Mouse (Mus musculus) embryo, embryonic 11.5 days (tissue): ENCODE data around the gene Pbdc1.
"Not testable (repeated sequence)": the region's sequence is repeated elsewhere in the genome, so short reads cannot be mapped to it uniquely, and the experiment has no call there.

Experiments
- DNase-seq: peaks from one replicate; pipeline ENCODE4 v3.0.0-alpha.2; 2012; ENCODE audit warnings: low read depth, low spot score

Gene Pbdc1

DNA sequence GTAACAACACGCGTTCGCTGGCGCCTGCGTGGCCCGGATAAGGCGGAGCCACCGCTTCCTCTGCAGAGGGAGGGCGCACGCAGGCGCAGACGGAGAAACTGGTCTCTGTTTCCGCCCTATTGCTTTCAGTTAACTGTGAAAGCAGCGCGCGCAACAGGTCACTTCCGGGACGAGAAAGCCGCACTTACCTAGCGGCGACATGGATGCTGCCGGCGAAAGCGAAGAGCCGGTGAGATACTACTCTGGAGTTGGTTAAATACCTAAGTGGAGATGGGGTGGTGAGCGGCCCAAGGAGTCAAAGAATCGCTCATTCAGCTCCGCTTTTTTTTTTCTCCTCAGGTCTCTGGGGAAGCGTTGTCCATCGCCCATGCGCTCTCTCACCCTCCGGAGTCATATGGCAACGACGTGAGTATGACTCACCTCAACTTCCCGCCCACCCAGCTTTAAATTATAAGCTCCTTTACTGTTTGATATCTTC is at the start of gene Pbdc1:
Gene Pbdc1, plus strand, starts transcription at position 142 of the 478 bp plus-strand sequence.
- DNase-seq = peak; percentile 89

DNA sequence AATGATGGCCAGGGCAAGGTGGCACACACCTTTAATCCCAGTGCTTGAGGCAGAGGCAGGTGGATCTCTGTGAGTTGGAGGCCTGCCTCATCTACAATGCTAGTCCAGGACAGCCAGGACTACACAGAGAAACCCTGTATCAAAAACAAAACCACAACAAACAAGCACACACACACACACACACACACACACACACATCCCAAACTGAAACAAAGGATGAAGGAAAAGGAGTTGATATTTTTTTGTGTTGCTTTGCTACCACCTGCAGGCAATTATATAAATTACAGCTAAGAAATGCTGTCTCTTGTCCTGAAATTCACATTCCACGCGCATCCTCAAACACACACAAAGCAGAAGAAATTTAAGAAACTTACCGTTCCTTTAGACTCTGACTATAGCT is 41.9 kb upstream of the Pbdc1 start:
- no peak for DNase-seq

DNA sequence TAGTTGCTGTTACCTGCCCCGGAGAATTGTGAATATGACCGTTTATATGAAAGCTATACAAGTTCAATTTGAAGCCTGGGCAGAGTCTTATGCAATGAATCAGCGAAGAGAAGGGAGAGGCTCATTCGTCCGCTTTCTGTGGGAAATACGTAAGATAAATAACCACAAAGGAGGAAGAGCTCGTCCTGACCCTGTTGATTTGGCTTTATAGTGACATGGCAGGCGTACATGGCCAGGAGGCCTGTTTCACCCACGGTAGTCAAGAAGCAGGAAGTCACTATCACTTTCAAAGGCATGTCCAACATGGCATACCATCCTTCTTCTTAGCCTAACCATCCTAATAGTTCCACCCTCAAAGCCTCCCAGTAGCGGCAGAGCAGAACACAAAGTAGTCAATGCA is 15.3 kb upstream of the Pbdc1 start:
- DNase-seq = no peak

DNA sequence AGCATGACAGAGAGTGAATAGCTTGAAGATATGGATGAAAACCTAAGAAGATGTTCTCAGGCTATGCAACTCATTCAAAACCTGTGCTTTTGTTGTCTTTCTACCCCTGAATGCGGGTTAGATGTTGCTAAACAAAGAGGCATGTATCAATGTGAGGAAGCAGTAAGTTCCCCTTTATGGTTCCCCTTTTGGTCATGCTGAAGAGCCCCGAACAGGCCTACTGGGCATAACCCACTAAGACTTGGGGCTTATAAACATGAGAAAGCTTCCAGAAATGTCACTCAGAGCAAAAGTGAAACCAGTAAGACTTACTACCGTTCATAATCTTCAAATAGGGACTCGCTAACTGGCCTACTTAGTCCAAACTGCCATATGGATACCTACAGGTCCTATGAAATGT is 14.8 kb upstream of the Pbdc1 start:
- DNase-seq = no peak

DNA sequence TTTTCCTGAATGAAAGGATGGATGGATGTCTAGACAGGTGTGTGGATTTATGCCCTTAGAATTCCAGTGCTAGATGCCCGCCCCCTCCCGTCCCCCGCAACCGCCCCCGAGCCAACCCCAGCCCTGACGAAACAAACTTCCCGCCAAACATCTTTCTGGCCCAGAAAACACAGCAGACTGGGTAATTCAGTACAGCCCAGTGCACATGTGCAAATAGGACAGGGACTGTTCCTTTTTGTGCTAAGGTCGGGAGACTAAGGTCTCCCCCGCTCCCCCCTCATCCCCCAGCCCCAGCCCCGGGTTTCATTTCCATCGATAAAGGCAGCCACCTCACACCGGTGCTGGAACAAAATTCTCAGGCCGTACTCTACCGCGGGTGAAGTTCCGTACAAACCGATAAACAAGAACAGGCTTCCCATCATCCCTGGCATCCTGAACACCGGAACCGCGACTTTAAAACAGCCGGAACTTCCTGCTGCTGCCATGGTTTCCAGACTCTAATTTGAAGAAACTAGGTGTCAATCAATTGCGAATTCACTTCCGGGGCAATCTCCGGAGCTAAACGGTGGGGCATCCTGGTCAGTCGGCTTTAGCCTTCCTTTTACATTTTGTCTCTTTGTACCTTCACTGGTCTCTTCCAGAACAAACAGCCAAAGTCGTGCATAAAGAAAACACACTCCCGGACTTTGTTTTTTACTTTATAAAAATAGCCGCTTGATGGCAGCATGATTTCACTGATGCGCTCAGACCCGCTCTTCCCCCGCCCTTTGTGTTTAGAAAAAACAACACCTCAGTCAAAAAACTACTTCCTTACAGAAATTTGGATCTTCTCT is 9.7 kb upstream of the Pbdc1 start:
- DNase-seq = peak; percentile 73

DNA sequence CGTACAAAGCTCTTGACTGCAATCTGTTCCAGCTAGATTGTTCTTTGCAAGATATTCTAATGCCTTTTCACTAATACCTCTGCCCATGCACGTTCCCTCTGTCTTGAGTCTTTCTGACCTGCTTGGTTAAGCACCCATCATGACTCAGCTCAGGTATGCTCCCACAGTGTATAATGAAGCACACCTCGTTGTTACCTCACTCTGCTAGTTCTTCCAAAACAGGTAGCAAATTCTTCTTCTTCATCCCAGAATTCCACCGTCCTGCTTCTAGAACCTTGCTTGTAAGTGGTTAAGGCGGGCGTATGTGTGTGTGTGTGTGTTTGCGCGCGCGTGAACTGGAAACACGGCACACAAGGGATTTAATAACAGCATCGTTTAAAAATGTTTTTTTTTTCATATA is 405 bp upstream of the Pbdc1 start:
- no peak for DNase-seq

DNA sequence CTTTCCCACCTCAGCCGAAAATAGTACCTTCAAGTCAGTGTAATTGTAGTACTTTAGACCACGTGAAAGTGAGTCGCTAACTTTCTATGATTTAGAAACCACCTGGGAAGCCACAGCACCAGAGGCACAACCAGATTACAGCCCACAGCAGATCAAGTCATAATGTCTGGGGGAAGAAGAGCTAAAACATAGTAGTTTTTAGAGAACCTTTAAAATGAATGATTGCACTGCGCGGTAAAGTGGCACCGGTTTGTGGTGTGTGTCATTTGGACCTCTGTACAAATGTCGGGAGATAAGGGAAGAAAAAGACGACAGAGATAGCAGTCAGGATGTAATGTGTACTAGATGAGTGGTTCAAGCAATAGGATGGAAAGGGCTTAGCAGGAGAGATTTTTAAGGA is 540 bp downstream of the Pbdc1 start:
- DNase-seq = no peak

DNA sequence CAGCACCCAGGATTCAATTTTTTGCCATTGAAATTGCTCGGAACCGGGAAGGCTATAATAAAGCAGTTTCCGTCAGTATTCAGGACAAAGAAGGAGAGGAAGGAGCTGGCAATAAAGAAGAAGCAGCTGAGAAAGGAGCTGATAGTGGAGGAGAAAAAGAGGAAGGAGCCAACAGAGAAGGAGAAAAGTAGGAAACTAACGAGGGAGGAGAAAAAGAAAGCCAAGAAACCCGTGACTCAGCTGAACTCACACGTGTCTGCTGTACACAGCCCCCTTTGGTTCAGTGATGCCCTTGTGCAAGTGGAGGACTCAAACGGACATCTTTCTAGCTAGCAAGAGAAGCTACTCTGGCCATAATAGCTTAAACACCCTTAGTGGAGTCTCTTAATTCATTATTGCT is 3.5 kb downstream of the Pbdc1 start:
- DNase-seq = not testable (repeated sequence)

DNA sequence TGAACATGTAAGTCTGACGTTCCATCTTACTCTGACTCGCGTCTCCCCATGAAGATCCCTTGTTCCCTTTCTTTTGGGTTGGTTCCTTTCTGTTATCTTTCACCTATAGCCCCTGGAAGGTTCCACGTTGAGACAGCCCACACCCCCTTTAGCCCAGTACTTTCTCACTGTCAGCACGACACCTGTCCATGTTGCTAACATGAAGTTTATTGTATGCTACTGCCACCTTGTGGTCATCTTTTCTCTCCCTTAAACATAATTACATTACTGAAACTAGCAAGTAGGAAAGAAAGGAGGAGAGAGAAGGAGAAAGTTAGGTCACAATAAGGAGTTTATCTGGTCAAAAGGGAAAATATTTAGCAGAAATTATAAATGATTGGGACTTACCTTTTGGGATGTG is 24.6 kb downstream of the Pbdc1 start:
- no peak for DNase-seq

DNA sequence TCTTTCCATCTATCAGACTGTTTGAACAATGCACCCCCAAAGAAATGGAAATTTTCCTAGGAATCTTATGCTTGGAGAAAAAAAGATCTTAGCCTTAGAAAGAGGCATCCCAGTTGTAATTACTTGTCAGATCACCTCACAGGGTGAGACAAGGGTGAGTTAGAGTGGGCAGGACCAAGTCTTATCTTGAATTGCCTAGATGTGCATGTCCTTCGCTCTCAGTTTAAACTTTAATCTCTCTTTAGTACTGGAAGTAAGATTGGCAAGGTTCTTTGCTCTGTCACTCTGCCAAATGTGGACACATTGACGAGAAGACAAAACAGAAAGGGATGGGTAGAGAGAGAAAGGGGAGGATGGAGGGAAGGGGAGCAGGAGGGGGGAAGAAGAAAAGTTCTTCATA is 35.4 kb downstream of the Pbdc1 start:
- DNase-seq = no peak

DNA sequence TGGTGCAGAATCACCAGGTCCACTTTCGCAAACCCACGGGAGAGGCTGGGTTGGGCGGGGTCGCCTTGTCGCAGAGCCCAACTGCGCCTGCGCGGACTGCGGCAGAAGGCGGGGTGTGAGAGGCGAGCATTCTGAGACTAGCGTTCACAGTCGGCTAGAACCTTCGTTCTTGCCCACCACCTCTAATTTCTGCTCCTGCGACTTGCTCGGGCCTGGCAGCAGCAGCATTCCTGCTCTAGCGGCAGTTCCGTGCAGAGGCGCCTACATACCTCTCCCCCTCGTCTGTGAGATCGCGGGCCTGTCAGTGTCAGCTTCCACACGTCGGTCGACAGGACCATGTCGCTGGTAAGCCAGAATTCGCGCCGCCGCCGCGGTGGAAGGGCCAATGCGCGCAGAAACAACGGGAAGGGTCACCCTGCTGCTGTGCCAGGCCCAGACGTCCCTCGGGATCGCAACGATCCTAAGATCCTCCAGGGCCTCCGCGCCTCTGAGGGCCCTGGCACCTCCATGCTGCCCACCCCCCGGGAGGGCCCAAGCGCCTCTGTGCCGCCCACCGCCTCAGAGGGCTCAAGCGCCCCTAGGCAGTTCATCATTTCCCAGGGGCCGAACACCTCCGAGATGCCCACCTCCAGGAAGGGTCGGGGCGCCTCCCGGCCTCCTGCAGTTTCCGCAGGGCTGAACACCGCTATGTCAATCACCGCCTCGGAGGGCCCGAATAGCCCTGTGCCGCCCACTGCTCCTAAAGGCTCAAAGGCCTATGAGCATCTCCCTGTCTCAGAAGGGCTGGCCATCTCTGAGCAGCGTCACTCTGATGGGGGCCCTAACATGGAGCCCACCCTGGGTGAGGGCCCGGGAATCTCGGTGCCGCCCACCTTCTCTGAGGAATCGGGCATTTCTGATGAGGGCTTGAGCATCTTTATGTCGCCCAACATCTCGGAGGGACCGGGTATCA is 41.0 kb downstream of the Pbdc1 start, which contains the start of gene Magee1:
Gene Magee1, plus strand, starts transcription at position 104 of the 952 bp plus-strand sequence.
- DNase-seq = peak; percentile 37

DNA sequence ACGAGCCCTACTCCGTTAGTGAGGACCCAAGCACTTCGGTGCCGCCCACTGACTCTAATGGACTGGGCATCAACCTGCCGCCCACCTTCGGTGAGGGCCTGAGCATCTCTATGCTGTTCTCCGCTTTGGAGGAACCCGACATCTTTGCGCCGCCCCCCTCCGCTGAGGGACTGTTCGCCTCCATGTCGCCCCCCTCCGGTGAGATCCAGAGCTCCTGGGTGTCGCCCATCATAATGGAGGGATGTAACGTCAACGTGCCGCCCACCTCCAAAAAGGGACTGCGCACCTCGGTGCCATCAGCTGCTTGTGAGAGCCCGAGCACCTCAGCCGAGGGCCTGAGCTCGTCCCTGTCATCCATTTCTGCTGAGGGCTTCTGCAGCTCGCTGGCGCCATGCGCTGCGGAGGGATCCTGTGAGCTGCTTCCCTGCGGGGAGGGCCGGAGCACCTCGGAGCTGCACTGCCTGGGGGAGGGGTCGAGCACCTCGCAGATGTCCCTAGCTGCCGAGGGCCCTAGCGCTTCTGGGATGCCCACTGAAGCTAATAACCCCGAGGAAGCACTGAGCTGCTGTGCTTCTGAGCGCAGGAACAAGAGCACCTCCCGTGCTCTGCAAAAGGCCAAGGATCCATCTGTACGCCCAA is 41.8 kb downstream of the Pbdc1 start:
- peak; percentile 36 for DNase-seq

DNA sequence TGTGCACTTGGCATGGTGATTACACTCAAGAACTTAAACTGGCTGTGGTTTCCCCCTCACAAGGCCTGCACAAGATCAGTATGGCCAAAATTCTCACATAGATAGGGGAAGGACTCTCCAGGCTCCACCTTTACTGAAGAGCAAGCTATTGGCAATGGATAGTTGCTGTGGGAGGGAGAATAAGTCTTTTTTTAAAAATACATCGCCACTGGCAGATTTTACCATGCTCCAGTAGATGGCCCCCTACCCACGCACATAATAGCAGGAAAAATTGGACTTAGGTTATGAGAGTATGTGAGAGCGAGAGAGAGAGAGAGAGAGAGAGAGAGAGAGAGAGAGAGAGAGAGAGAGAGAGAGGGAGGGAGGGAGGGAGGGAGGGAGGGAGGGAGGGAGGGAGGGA is 45.3 kb downstream of the Pbdc1 start:
- peak; percentile 3 for DNase-seq

DNA sequence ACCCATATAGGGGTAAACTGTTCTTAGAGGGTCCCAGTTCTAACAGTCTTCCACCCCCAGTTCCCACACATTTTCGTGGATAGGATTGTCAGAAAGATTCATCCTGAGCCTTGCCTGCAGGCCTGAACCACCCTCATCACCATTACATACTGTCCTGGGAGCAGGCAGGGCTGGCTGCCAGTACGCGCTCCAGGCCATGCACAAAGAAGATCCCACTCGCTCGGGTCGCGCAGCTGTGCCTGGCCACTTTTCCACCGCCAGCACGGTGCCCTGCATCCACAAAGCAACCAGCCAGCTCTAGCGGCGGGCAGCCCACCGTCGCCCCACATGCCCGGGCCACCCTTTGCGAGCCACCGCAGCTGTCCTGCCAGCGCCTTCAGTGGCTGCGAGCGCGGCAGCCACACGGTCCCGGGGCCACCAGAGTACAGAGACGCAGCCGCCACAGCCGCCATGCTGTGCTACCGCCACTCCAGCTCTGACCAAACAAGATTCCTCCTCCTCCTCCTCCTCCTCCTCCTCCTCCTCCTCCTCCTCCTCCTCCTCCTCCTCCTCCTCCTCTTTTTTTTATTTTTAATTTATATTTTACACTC is 72.4 kb downstream of the Pbdc1 start:
- no peak for DNase-seq

DNA sequence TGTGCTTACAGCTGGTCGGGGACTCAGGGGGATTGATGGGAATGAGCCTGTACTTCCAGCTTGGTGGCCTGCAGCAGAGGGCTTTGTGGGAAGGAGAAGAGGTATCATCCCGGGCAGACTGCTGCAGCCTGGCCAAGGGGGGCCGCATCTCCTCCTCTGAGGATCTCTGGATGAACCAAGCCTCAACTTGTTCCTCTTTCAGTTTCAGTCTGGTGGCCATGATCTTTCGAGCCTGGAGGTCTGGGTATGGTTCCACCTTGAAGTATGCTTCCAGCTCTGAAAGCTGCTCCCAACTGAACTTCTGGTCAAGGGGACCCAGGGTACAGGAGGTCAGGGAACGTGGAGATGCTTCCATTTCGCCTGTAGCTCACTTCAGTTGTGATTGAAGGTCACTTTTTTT is 85.5 kb downstream of the Pbdc1 start:
- not testable (repeated sequence) for DNase-seq
